Mouse (Mus musculus) gonadal fat pad, adult 2 months (tissue): ENCODE data around the gene Gm44579. TPM values are rescaled to one million over a fixed set of nuclear protein-coding genes. Genes with fewer than 3 reads are reported as not detected.

Experiments used
- DNase-seq: peaks from one replicate; pipeline ENCODE4 v3.0.0-alpha.2; 2012; ENCODE audit warnings: low read depth
- polyA plus RNA-seq: library from polyadenylated mRNA; depleted of rRNA; stranded (reverse); fragments of >200 nt; gene quantifications from 2 replicates; pipeline ENCODE4 v1.2.3, GENCODE M21; 2012

Gm44579 gene
- polyA plus RNA-seq, 1 experiment: not detected

- no peak for DNase-seq
Measured at GRCm38 (mm10) chr15:98167645-98168621, 52.8 kb downstream of the Gm44579 start.

GRCm38 (mm10) chr15:98166963-98167644 is 53.7 kb downstream of the Gm44579 start, which contains the start of gene Ccdc184:
TSS of gene Ccdc184 (plus strand) at chr15:98167158.
- DNase-seq: no peak

- DNase-seq: no peak
Measured at GRCm38 (mm10) chr15:98165525-98165924, 55.3 kb downstream of the Gm44579 start, which contains the start of gene Asb8. TSS of gene Asb8 (minus strand) at chr15:98165625.

- DNase-seq: no peak
Measured at GRCm38 (mm10) chr15:98162561-98162960, 58.2 kb downstream of the Gm44579 start.

- DNase-seq: no peak
Measured at GRCm38 (mm10) chr15:98161026-98161805, 59.6 kb downstream of the Gm44579 start.

GRCm38 (mm10) chr15:98157253-98157652 is 63.5 kb downstream of the Gm44579 start:
- no peak for DNase-seq

GRCm38 (mm10) chr15:98155944-98156343 is 64.8 kb downstream of the Gm44579 start:
- no peak for DNase-seq

GRCm38 (mm10) chr15:98155272-98155671 is 65.5 kb downstream of the Gm44579 start:
- DNase-seq: no peak

GRCm38 (mm10) chr15:98154631-98155030 is 66.1 kb downstream of the Gm44579 start:
- DNase-seq: no peak

- no peak for DNase-seq
Measured at GRCm38 (mm10) chr15:98154146-98154545, 66.6 kb downstream of the Gm44579 start.

GRCm38 (mm10) chr15:98153625-98154024 is 67.2 kb downstream of the Gm44579 start:
- no peak for DNase-seq

- DNase-seq: no peak
Measured at GRCm38 (mm10) chr15:98152916-98153315, 67.9 kb downstream of the Gm44579 start.

GRCm38 (mm10) chr15:98149166-98149602 is 71.6 kb downstream of the Gm44579 start:
- no peak for DNase-seq

- no peak for DNase-seq
Measured at GRCm38 (mm10) chr15:98148356-98148755, 72.4 kb downstream of the Gm44579 start.

- no peak for DNase-seq
Measured at GRCm38 (mm10) chr15:98145559-98146181, 75.1 kb downstream of the Gm44579 start.

GRCm38 (mm10) chr15:98144861-98145507 is 75.8 kb downstream of the Gm44579 start:
- DNase-seq: peak; percentile 63

GRCm38 (mm10) chr15:98142515-98142914 is 78.3 kb downstream of the Gm44579 start:
- DNase-seq: no peak

- no peak for DNase-seq
Measured at GRCm38 (mm10) chr15:98140809-98141208, 80.0 kb downstream of the Gm44579 start.

GRCm38 (mm10) chr15:98139763-98140162 is 81.0 kb downstream of the Gm44579 start:
- DNase-seq: peak; percentile 40

GRCm38 (mm10) chr15:98136871-98137270 is 83.9 kb downstream of the Gm44579 start:
- DNase-seq: no peak
